Mouse (Mus musculus): ENCODE data around the gene Nav2. TPM values are rescaled to one million over a fixed set of nuclear protein-coding genes. Genes with fewer than 3 reads are reported as not detected.

The Nav2 gene
- polyA plus RNA-seq, 1 experiment from 2014 or later: 27.6 TPM

DNA sequence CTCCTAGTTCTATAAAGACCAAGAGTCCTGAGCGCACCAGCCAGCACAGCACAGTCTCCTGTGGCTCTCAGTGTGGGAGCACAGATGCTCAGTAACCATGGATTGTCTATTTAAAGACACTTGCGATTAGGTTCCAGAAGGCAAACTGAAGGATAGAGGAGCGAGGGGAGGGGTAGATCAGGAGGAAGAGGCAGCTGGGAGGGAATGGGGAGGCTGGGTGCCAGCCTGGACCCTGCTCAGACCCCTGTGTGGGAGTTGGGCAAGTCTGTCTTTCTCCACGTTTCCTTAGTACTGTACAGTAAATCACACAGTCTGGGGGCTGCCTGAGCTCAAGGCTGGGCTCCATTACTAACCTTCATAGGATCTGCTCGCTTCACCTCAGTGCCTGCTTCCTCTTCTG lies 243.8 kb downstream of the Nav2 start:
- Histone ChIP-seq H3K9ac (replicated peaks) (no peak overlapping the region), H3K4me1 (peaks cover 21% of the 10 kb centered on the region), H3K9me3 (replicated peaks) (no peaks in the 10 kb centered on the region), H3K27me3 (replicated peaks) (no peaks in the 10 kb centered on the region), H3K4me2 (no peak overlapping the region), H3K36me3 (no peaks in the 10 kb centered on the region), H3K27ac (replicated peaks) (peak overlapping the region; percentile 54), H3K4me3 (replicated peaks) (no peak overlapping the region)
- peak; percentile 60 for ATAC-seq (ENCODE audit: low FRiP score)
- 40% methylated on average over 5 of the region's 5 CpGs for WGBS

DNA sequence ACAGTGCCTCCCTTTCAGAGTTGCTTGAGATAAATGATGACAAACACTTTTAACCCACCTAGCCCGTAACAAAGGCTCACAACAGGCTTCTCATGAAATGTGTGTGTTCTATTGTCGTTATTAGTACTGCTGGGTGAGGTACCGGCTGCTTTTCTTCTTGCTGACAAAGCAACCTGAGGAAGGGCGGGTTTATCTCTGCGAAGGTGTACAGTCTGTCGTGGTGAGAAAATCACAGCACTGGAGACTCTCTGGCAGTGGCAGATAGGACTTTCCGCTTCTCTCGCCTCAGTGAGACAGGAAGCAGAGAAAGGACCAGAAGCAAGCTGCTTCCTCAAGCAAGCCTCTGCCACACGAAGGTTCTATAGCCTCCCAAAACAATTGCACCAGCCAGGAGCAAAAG lies 244.2 kb downstream of the Nav2 start:
- Histone ChIP-seq H3K27ac (replicated peaks) (peak overlapping the region; percentile 54), H3K36me3 (no peaks in the 10 kb centered on the region), H3K9me3 (replicated peaks) (no peaks in the 10 kb centered on the region), H3K4me3 (replicated peaks) (no peak overlapping the region), H3K4me2 (no peak overlapping the region), H3K27me3 (replicated peaks) (no peaks in the 10 kb centered on the region), H3K4me1 (peaks cover 18% of the 10 kb centered on the region), H3K9ac (replicated peaks) (peak overlapping the region; percentile 30; the same call in 1 of the 2 replicates)
- peak; percentile 61; the same call in 1 of the 2 replicates for ATAC-seq (ENCODE audit: low FRiP score)
- 49% methylated on average over 9 of the region's 9 CpGs for WGBS

DNA sequence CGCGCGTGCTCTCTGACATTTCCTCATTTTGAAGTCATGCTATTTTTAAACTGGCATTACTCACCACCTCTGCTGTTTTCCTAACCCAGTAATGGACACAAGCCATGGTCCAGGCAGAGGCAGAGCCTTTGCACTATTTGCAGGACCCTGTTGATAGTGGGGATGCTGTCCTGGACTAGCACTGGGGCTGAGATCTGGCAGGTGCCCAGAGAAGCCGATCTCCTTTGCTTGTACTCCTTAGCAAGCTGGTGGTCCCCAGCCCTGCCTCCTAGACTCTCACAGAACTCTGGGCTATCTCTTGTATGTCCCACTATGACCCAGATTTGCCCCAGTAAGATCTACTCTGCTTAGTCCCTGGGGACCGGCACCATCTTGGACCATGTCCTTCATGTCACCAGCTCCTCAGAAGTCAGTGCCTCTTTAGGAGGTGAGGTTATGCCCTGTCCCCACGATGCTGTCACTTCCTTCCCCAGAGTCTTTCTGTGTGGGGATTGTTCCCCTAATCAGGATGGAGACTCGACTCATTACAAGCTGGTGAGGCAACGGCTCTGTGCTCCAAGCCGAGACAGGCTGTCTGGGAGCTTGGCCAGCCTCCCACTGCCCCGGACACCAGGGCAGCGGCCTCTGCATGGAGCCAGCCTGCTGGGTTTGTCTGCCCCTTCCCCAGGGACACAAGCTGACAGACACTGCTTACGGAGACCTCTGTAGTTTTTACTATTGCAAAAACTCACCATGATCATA lies 250.3 kb downstream of the Nav2 start:
- Histone ChIP-seq H3K4me2 (no peak overlapping the region), H3K27ac (replicated peaks) (no peak overlapping the region; the same call in 1 of the 2 replicates), H3K4me1 (peaks cover 45% of the 10 kb centered on the region), H3K27me3 (replicated peaks) (no peaks in the 10 kb centered on the region), H3K4me3 (replicated peaks) (no peak overlapping the region), H3K9ac (replicated peaks) (no peak overlapping the region), H3K36me3 (no peaks in the 10 kb centered on the region), H3K9me3 (replicated peaks) (no peaks in the 10 kb centered on the region)
- no peak for ATAC-seq (ENCODE audit: low FRiP score)
- WGBS: 65% methylated on average over 12 of the region's 12 CpGs

DNA sequence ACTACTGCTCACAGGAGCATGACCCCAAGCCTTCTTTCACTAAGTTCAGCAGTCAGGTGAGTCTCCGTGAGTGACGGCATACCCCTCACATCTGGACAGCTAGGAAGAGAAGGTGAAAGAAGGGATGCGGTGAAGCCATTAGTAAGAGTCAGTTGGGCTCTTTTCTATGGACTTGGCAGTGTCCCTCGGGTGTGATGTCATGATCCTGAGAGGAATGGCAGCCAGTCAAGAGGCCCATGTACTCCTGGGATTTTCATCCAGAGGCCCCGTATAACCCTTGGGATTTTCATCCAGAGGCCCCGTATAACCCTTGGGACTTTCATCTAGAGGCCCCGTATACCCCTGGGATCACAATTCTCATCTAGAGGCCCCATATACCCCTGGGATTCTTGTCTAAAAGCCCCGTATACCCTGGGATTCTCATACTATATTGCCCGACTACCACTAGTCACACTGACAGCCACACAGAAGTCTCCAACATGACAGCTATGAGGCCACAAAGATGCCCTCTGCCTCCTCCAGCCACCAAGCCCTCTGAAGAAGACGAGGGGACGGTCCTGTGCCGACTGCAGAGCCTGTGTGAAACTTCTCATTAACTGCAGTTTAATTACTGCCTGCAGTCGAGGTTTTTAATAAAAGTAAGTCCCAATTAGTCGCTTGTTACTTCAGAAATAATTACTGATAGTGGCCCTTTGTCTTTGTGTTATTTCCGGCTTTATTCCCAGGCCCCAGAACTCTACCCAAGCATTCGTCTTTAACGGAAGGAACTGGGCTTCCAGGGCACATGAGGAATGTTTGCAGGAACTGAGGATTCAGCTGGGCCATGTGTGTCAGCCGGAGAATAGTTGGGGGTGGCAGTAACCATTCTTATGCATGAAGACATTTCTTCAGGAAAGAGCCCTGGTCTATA lies 251.4 kb downstream of the Nav2 start:
- no peak overlapping the region for H3K4me2 ChIP-seq
- H3K4me3 ChIP-seq (replicated peaks): no peak overlapping the region
- no peak for ATAC-seq (ENCODE audit: low FRiP score)
- no peaks in the 10 kb centered on the region for H3K36me3 ChIP-seq
- H3K9me3 ChIP-seq (replicated peaks): no peaks in the 10 kb centered on the region
- H3K27ac ChIP-seq (replicated peaks): no peak overlapping the region
- no peaks in the 10 kb centered on the region for H3K27me3 ChIP-seq (replicated peaks)
- peaks cover 52% of the 10 kb centered on the region for H3K4me1 ChIP-seq
- WGBS: 68% methylated on average over 18 of the region's 18 CpGs
- H3K9ac ChIP-seq (replicated peaks): no peak overlapping the region

DNA sequence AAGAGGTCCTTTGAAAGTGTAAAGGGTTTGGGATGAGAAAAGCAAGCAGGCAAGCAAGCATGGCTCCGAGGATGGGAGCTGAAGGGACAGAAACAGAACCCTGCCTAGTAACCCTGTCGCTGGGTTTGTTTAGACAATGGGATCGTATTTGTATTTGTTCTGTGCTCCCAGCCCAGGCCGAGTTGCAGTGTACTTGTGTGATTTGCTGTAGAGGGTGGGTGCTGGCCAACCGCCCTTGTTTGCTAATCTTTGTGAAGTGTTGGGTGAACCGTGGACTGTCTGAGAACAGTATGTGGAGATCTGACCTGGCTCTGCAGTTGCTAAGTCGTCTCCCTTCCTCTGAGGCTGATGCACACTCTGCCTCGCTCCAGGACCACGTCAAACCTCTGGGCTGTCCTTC lies 253.6 kb downstream of the Nav2 start:
- Histone ChIP-seq H3K9ac (replicated peaks) (no peak overlapping the region), H3K36me3 (no peaks in the 10 kb centered on the region), H3K4me3 (replicated peaks) (no peak overlapping the region), H3K27ac (replicated peaks) (0 out of 2 replicates have a peak overlapping the region, but pooled peaks have one; percentile 23), H3K4me2 (no peak overlapping the region), H3K4me1 (peaks cover 61% of the 10 kb centered on the region), H3K9me3 (replicated peaks) (no peaks in the 10 kb centered on the region), H3K27me3 (replicated peaks) (no peaks in the 10 kb centered on the region)
- WGBS: 50% methylated on average over 9 of the region's 9 CpGs
- no peak for ATAC-seq (ENCODE audit: low FRiP score)

DNA sequence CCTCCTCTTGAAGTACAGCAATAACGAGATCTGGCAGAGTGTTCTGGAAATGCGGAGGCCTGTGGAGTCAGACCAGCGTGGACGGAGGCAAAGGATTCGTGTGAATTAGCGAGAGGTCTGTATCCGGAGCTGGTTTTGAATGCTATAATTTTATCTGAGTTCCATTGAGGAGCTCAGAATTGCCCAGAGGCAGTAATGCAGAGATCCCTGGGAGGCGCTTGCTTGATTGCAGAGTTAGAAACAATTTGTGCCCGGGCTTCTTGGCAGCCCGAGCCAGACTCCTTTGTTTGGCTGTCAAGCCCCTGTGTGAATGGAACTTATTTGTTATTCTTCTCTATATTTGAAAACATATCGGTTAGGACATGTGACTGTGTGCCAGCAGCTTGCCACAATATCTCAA lies 255.3 kb downstream of the Nav2 start:
- Histone ChIP-seq H3K36me3 (no peaks in the 10 kb centered on the region), H3K4me1 (peaks cover 63% of the 10 kb centered on the region), H3K27me3 (replicated peaks) (no peaks in the 10 kb centered on the region), H3K4me2 (peak overlapping the region; percentile 2; the same call in 1 of the 2 replicates), H3K27ac (replicated peaks) (peak overlapping the region; percentile 54; the same call in 1 of the 2 replicates), H3K9ac (replicated peaks) (no peak overlapping the region), H3K9me3 (replicated peaks) (no peaks in the 10 kb centered on the region), H3K4me3 (replicated peaks) (no peak overlapping the region)
- WGBS: 21% methylated on average over 11 of the region's 11 CpGs
- ATAC-seq (ENCODE audit: low FRiP score): no peak

DNA sequence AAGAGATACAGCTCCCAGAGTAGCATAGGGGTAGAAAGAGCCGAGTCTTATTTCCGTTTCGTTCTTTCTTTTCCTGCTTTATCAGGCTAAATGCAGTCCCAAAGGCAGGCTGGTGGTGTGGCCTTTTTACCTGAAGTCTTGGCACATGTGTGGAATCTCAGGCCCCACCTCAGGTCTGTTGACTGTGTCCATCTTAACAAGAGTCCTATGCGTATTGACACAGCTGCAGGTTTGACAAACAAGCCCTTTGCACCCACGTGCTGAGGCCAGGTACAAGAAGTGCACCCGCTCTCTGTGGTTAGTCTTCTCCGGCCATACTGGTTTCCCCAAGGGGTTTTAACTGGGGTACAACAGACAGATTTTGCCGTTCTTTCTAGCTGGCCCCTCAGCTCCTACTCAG lies 256.4 kb downstream of the Nav2 start:
- no peak overlapping the region for H3K27ac ChIP-seq (replicated peaks)
- H3K27me3 ChIP-seq (replicated peaks): no peaks in the 10 kb centered on the region
- H3K4me2 ChIP-seq: no peak overlapping the region
- H3K4me1 ChIP-seq: peaks cover 64% of the 10 kb centered on the region
- H3K9me3 ChIP-seq (replicated peaks): no peaks in the 10 kb centered on the region
- H3K9ac ChIP-seq (replicated peaks): no peak overlapping the region
- H3K36me3 ChIP-seq: no peaks in the 10 kb centered on the region
- ATAC-seq (ENCODE audit: low FRiP score): no peak
- H3K4me3 ChIP-seq (replicated peaks): no peak overlapping the region
- WGBS: 91% methylated on average over 8 of the region's 8 CpGs

DNA sequence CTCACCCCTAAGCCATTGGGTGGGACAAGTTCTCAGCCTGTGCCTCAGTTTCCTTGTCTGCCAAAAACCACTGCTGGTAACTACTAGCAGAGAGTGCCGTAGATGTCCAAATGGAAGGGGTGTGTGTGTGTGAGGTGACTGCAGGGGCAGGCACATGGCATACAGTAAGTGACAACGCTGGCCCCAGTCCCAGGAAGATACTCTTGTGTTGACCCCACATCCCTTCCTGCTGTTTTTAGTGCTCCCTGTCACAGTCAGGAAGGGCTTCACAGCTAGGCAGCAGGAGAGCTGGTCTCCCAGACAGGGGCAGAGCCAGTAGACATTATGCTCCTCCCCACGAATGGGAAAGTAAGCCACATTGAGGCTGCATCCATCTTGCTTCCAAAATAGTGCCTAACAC lies 264.4 kb downstream of the Nav2 start:
- Histone ChIP-seq H3K27me3 (replicated peaks) (no peaks in the 10 kb centered on the region), H3K4me3 (replicated peaks) (no peak overlapping the region), H3K27ac (replicated peaks) (no peak overlapping the region), H3K4me1 (peaks cover 41% of the 10 kb centered on the region), H3K4me2 (no peak overlapping the region), H3K9me3 (replicated peaks) (no peaks in the 10 kb centered on the region), H3K36me3 (no peaks in the 10 kb centered on the region), H3K9ac (replicated peaks) (no peak overlapping the region)
- 71% methylated on average over 3 of the region's 3 CpGs for WGBS
- no peak for ATAC-seq (ENCODE audit: low FRiP score)

DNA sequence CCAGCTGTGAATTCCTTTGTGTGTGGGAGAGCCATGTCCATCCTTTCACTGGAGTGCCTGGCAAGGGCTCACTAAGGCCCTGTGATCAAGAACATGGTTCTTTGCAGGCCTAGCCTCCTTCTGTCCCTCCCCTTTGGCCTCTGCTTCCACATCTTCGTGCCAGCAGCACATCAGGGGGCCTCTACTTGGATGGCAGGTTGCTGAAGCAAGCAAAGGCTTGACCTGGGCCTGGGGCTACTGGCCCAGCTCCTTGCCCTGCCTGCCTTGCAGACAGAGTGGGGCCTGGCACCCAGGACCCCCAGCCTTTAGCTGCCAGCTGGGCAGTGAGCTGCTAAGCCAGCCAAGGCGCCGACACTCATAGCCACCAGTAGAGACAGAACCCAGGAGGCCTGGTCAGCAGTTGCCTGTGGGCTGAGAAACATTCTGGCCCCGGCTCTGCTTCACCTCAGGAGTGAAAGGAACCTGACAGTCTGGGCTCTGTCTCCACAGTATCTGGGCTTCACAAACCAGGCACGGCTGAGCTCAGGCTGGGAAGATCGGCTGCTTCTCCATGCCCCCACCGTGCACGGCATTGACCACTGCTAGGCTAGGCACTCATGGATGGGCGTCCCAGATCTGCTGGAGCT lies 267.4 kb downstream of the Nav2 start:
- H3K27ac ChIP-seq (replicated peaks): no peak overlapping the region
- no peak overlapping the region for H3K4me3 ChIP-seq (replicated peaks)
- no peak overlapping the region for H3K9ac ChIP-seq (replicated peaks)
- H3K27me3 ChIP-seq (replicated peaks): no peaks in the 10 kb centered on the region
- 80% methylated on average over 9 of the region's 9 CpGs for WGBS
- H3K36me3 ChIP-seq: no peaks in the 10 kb centered on the region
- ATAC-seq (ENCODE audit: low FRiP score): no peak
- no peaks in the 10 kb centered on the region for H3K9me3 ChIP-seq (replicated peaks)
- no peak overlapping the region for H3K4me2 ChIP-seq
- H3K4me1 ChIP-seq: peaks cover 25% of the 10 kb centered on the region

DNA sequence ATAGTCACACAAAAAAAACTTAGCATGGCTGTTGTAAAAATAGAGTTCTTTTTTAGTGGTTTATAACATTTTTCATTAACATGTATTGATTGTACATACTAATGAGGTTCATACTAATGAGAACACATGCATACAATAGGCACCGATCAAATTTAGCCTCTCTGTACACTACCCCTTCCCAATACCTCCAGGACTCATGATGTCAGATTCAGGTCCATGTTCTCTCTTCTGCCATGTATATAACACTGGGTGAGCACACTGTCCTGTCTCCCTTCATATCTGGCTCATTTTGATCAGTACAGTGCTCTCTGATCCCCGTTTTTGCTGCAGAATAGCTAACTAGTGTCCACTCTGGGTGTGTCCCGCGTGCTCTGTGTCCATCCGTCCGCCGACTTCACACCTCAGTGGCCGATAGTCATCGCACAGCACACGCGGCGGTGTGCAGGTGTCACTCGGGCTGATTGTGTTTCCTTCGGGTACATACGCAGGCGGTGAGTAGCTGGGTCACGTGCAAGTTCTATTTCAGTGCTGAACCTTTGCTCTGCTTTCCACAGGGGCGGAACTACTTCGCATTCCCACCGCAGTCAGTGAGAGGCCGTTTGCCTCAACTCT lies 268.2 kb downstream of the Nav2 start:
- Histone ChIP-seq H3K9ac (replicated peaks) (no peak overlapping the region), H3K27me3 (replicated peaks) (no peaks in the 10 kb centered on the region), H3K4me1 (peaks cover 25% of the 10 kb centered on the region), H3K4me3 (replicated peaks) (no peak overlapping the region), H3K9me3 (replicated peaks) (no peaks in the 10 kb centered on the region), H3K4me2 (no peak overlapping the region), H3K27ac (replicated peaks) (no peak overlapping the region; the same call in 1 of the 2 replicates), H3K36me3 (no peaks in the 10 kb centered on the region)
- peak; percentile 34 for ATAC-seq (ENCODE audit: low FRiP score)
- 74% methylated on average over 21 of the region's 21 CpGs for WGBS

DNA sequence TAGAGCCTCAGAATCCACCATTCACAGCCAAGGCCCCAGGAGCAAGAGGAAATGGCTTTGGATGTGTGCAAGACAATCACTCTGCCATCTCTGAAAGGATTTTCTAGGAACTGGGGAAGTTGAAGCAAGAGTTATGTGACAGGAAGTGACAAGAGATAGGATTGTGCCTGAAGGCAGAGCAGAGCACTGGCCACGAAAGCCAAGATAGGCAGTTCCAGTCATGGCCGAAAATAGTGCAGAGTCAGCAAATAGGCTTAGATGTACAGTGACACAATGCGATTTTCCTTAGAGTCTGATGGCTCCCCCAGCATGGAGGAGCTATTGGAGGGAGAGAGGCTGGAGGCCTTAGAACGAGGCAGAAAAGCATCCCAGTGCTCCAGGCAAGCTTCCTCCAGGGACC lies 269.7 kb downstream of the Nav2 start:
- Histone ChIP-seq H3K4me3 (replicated peaks) (no peak overlapping the region), H3K27me3 (replicated peaks) (no peaks in the 10 kb centered on the region), H3K9me3 (replicated peaks) (no peaks in the 10 kb centered on the region), H3K4me2 (no peak overlapping the region), H3K9ac (replicated peaks) (no peak overlapping the region), H3K36me3 (no peaks in the 10 kb centered on the region), H3K4me1 (peaks cover 27% of the 10 kb centered on the region), H3K27ac (replicated peaks) (no peak overlapping the region)
- ATAC-seq (ENCODE audit: low FRiP score): no peak
- 65% methylated on average over 4 of the region's 4 CpGs for WGBS

All from neural tube, embryonic 15.5 days (tissue).